In the genomic region with DNA sequence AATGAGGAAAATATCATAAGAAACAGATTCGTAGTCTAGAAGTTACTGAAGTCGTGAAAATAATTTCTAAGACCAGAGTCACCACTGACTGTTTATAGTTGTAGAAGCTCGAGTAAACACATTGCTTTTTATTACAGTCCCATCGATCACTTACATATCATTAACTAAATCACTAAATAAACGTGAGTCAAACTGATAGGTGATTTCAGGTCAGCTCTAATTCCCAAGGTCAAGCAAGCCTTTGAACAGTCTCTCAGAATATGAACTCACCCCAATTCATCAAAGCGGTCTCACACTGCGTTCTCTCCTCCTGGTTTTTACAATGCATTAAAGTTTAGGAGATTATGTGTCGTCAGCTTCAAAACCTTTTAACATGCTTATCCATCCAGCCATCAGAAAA, we compare ENCODE assay signal across 27 mouse cellular contexts.
DNase-seq lines count a peak whose midpoint lies in the region; ATAC-seq lines count a peak whose summit lies in the region.
"Had no signal": no experiment of that assay in that cellular context is flagged by ENCODE, and none has a peak within 500 bp of the region (broad histone marks: within the 10 kb centered on the region; RNA-seq: fewer than 3 reads in every experiment).

No protein-coding gene starts in this region.

- no peak overlapping the region for H3K4me3 ChIP-seq in midbrain, embryonic 10.5 days
- H3K4me3 ChIP-seq in midbrain, embryonic 16.5 days (ENCODE audit: low read depth, low read length): no peak overlapping the region
- H3K4me3 ChIP-seq: forebrain, embryonic 13.5 days; heart, adult 2 months; heart, embryonic 13.5 days; megakaryocyte, embryonic 14.5 days; myocyte; neural tube, embryonic 12.5 days had no signal

- WGBS in midbrain, embryonic 10.5 days: 54% methylated on average over 8 of the region's 8 CpGs
- 39% methylated on average over 8 of the region's 8 CpGs for WGBS in midbrain, embryonic 16.5 days

- peaks cover 72% of the 10 kb centered on the region for H3K4me1 ChIP-seq in midbrain, embryonic 10.5 days
- H3K4me1 ChIP-seq in midbrain, embryonic 16.5 days (ENCODE audit: control insufficient read depth, insufficient read depth, low read length): peaks cover 17% of the 10 kb centered on the region

- H3K9me3 ChIP-seq in midbrain, embryonic 10.5 days (replicated peaks): no peaks in the 10 kb centered on the region
- H3K9me3 ChIP-seq in midbrain, embryonic 16.5 days (replicated peaks; ENCODE audit: control insufficient read depth, low read length, poor library complexity, severe bottlenecking): no peaks in the 10 kb centered on the region
- H3K9me3 ChIP-seq: forebrain, embryonic 13.5 days; heart, embryonic 13.5 days; megakaryocyte, embryonic 14.5 days; neural tube, embryonic 12.5 days had no signal

- no peak overlapping the region for H3K4me2 ChIP-seq in midbrain, embryonic 16.5 days (ENCODE audit: low read length)
- H3K4me2 ChIP-seq: forebrain, embryonic 13.5 days; heart, embryonic 13.5 days; hindbrain, embryonic 14.5 days had no signal

- ATAC-seq in midbrain, embryonic 16.5 days: no peak
- ATAC-seq: forebrain, embryonic 13.5 days; intestine, postnatal 0 days; Patski had no signal

- H3K27ac ChIP-seq in midbrain, embryonic 10.5 days (replicated peaks): peak overlapping the region; percentile 52; the same call in 1 of the 2 replicates
- no peak overlapping the region for H3K27ac ChIP-seq in midbrain, embryonic 16.5 days (ENCODE audit: low read length)
- H3K27ac ChIP-seq: forebrain, embryonic 13.5 days; heart, adult 2 months; heart, embryonic 13.5 days; hindbrain, embryonic 14.5 days; neural tube, embryonic 12.5 days had no signal

- H3K9ac ChIP-seq in midbrain, embryonic 16.5 days (ENCODE audit: low read depth, low read length): no peak overlapping the region
- H3K9ac ChIP-seq: forebrain, embryonic 13.5 days; heart, embryonic 13.5 days; hindbrain, embryonic 14.5 days; neural tube, embryonic 12.5 days had no signal

- H3K36me3 ChIP-seq in midbrain, embryonic 10.5 days: no peaks in the 10 kb centered on the region
- no peaks in the 10 kb centered on the region for H3K36me3 ChIP-seq in midbrain, embryonic 16.5 days (ENCODE audit: control insufficient read depth, insufficient read depth, low read length)
- H3K36me3 ChIP-seq: heart, embryonic 13.5 days; neural tube, embryonic 12.5 days had no signal

- peaks cover 26% of the 10 kb centered on the region for H3K27me3 ChIP-seq in midbrain, embryonic 10.5 days (ENCODE audit: low read depth, poor library complexity, severe bottlenecking)
- H3K27me3 ChIP-seq in midbrain, embryonic 16.5 days (ENCODE audit: control insufficient read depth, insufficient read depth, low read depth, low read length): no peaks in the 10 kb centered on the region
- H3K27me3 ChIP-seq: forebrain, embryonic 13.5 days; heart, embryonic 13.5 days; megakaryocyte, embryonic 14.5 days; neural tube, embryonic 12.5 days; Patski had no signal

- peak; percentile 2 for DNase-seq in heart, adult 11 months
- DNase-seq in heart, adult 8-10 months (ENCODE audit: low spot score): no peak
- no peak for DNase-seq in midbrain, embryonic 10.5 days (ENCODE audit: low spot score)
- peak; percentile 27 for DNase-seq in forelimb bud, embryonic 11.5 days (ENCODE audit: low read depth, low spot score)
- no peak for DNase-seq in right cerebral cortex, adult 18-20 months
- DNase-seq in urinary bladder, adult 2 months (ENCODE audit: low spot score): no peak
- DNase-seq: adrenal gland, postnatal 25 days; cerebellum, adult 18-20 months; cerebellum, postnatal 10 days; gastrocnemius, postnatal 25 days; heart, adult 2 months; heart, postnatal 10 days; kidney, adult 9 months; kidney, postnatal 10 days; layer of hippocampus, adult 9-11 months; liver; lung, postnatal 4 days; thymus, postnatal 4 days had no signal

Comparison
In these comparisons a context has a peak if more than half of its experiments do, and no peak if none do; other contexts are left out.
1. DNase-seq: peak in heart, adult 11 months (single experiment) and forelimb bud, embryonic 11.5 days (single experiment); none in heart, adult 8-10 months (single experiment), midbrain, embryonic 10.5 days (single experiment), right cerebral cortex, adult 18-20 months (single experiment) and urinary bladder, adult 2 months (single experiment).